ENCODE assay signal across 17 mouse cellular contexts in genomic region chr9:16852458-16853026, GRCm38 (mm10).
"Had no signal": no experiment of that assay in that cellular context is flagged by ENCODE, and none has a peak within 500 bp of the region (broad histone marks: within the 10 kb centered on the region; RNA-seq: fewer than 3 reads in every experiment).

No protein-coding gene starts in this region.

- H3K36me3 ChIP-seq: limb, embryonic 10.5 days; limb, embryonic 13.5 days; liver, embryonic 12.5 days; liver, embryonic 15.5 days; lung, embryonic 15.5 days; midbrain, embryonic 12.5 days had no signal

- H3K9me3 ChIP-seq: limb, embryonic 10.5 days; limb, embryonic 13.5 days; liver, embryonic 12.5 days; liver, embryonic 15.5 days; lung, embryonic 15.5 days; midbrain, embryonic 12.5 days had no signal

- H3K9ac ChIP-seq: limb, embryonic 13.5 days; liver, embryonic 12.5 days; liver, embryonic 15.5 days; lung, embryonic 15.5 days; midbrain, embryonic 12.5 days had no signal

- H3K4me2 ChIP-seq: limb, embryonic 13.5 days; liver, embryonic 12.5 days; liver, embryonic 15.5 days; lung, embryonic 15.5 days; midbrain, embryonic 12.5 days had no signal

- H3K4me1 ChIP-seq: limb, embryonic 10.5 days; limb, embryonic 13.5 days; liver, embryonic 12.5 days; liver, embryonic 15.5 days; lung, embryonic 15.5 days; midbrain, embryonic 12.5 days had no signal

- H3K4me3 ChIP-seq: layer of hippocampus, adult 2 months; limb, embryonic 10.5 days; limb, embryonic 13.5 days; liver, embryonic 12.5 days; liver, embryonic 15.5 days; lung, embryonic 15.5 days; midbrain, embryonic 12.5 days had no signal

- DNase-seq: kidney, adult 2 months; kidney, postnatal 25 days; layer of hippocampus, adult 9-11 months; liver; lung, adult 18-20 months; lung, postnatal 10 days; lung, postnatal 4 days; thymus, adult 18-20 months; thymus, postnatal 36 days had no signal

- H3K27me3 ChIP-seq: limb, embryonic 13.5 days; liver, embryonic 12.5 days; liver, embryonic 15.5 days; lung, embryonic 15.5 days; midbrain, embryonic 12.5 days had no signal

- ATAC-seq: liver, embryonic 12.5 days had no signal

- H3K27ac ChIP-seq: kidney, postnatal 0 days; layer of hippocampus, adult 2 months; limb, embryonic 10.5 days; limb, embryonic 13.5 days; liver, embryonic 12.5 days; liver, embryonic 15.5 days; lung, embryonic 15.5 days; midbrain, embryonic 12.5 days had no signal
